8 mouse cellular contexts compared by ENCODE assay signal in the genomic region with DNA sequence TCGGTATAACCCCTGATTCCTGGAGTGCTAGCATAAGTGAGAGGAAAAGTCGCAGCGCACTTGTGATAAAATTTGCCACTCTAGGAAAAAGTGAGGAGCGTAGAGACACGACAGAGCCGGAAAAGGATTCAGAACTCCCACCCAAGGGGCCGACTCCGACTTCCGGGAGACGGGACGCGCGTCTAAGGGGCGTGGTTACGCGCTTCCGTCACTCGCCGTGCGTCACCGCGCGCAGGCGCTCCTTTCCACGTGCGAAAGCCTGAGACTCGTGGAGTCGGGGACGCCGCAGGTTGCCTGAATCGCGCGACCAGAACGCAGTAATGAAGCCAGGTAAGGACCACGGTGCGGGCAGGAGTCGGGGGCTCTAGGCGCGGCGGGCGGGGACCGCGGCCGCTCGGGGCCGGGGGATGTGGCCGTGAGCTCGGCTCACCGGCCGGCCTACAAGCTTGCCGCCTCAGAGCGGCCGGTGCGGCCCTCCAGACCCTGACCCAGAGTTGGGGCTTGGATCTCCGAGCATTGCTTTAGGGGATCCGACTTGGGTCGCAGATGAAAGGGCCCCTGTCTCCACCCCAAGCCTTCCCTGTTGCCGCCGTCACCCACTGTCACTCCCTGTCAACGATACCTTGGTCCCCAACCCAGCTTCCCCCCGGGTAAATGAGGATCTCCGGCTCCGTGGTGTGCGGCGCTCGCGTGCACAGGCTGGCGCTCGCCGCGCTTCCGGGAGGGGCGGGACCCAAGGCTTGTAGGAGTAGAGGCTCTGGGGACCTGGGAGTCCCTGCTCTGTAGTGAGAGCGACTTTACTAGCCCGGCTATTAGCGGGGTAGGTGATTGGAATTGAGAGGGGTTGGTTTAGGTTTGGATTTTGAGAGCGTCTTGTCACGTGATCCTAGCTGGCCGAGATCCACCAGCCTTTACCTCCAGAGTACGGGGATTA. TPM values are rescaled to one million over a fixed set of nuclear protein-coding genes. Genes with fewer than 3 reads are reported as not detected.
DNase-seq lines count a peak whose midpoint lies in the region; ATAC-seq and TF ChIP-seq lines count a peak whose summit lies in the region.

A gene (plus strand): TSS at position 222 of the 934 bp plus-strand sequence.

- no peak for TF ChIP-seq CTCF in liver, embryonic 14.5 days (IDR thresholded peaks at IDR 0.05; ENCODE audit: low read depth)
- no peak for TF ChIP-seq CTCF in stomach, postnatal 0 days (IDR thresholded peaks at IDR 0.05; ENCODE audit: low read depth)

- H3K9ac ChIP-seq in heart, embryonic 15.5 days = peak within 1 kb of the TSS; percentile 86
- H3K9ac ChIP-seq in liver, embryonic 14.5 days (replicated peaks) = peak within 1 kb of the TSS; percentile 86
- H3K9ac ChIP-seq in neural tube, embryonic 11.5 days (ENCODE audit: low read length) = peak within 1 kb of the TSS; percentile 63
- peak within 1 kb of the TSS; percentile 80 for H3K9ac ChIP-seq in stomach, postnatal 0 days (ENCODE audit: low read length)

- peaks cover 4% of the 10 kb centered on the region; the same call in 1 of the 2 replicates for H3K9me3 ChIP-seq in forebrain, embryonic 10.5 days
- no peaks in the 10 kb centered on the region for H3K9me3 ChIP-seq in heart, embryonic 15.5 days (replicated peaks)
- H3K9me3 ChIP-seq in liver, embryonic 14.5 days (ENCODE audit: control insufficient read depth, low read length) = no peaks in the 10 kb centered on the region; the same call in 1 of the 2 replicates
- H3K9me3 ChIP-seq in neural tube, embryonic 11.5 days (ENCODE audit: control insufficient read depth, low read length) = peaks cover 5% of the 10 kb centered on the region; the same call in 1 of the 2 replicates
- H3K9me3 ChIP-seq in stomach, postnatal 0 days (ENCODE audit: control insufficient read depth, low read length) = no peaks in the 10 kb centered on the region

- no peaks in the 10 kb centered on the region for H3K27me3 ChIP-seq in forebrain, embryonic 10.5 days (ENCODE audit: poor library complexity, severe bottlenecking)
- H3K27me3 ChIP-seq in heart, embryonic 15.5 days = no peaks in the 10 kb centered on the region
- no peaks in the 10 kb centered on the region for H3K27me3 ChIP-seq in liver, embryonic 14.5 days (ENCODE audit: control insufficient read depth, insufficient read depth, low read length)
- no peaks in the 10 kb centered on the region for H3K27me3 ChIP-seq in neural tube, embryonic 11.5 days (ENCODE audit: control insufficient read depth, insufficient read depth, low read length)
- H3K27me3 ChIP-seq in stomach, postnatal 0 days (ENCODE audit: control insufficient read depth, insufficient read depth, low read length) = no peaks in the 10 kb centered on the region

- peak; percentile 85 for ATAC-seq in CD4-positive, CD25-positive, alpha-beta regulatory T cell, adult 4 months
- ATAC-seq in heart, embryonic 15.5 days (replicated peaks; ENCODE audit: insufficient number of reproducible peaks, insufficient read depth, low FRiP score, low read depth) = peak; percentile 92
- ATAC-seq in liver, embryonic 14.5 days (ENCODE audit: insufficient read depth) = peak; percentile 85
- peak; percentile 92 for ATAC-seq in neural tube, embryonic 11.5 days (ENCODE audit: insufficient read depth, low FRiP score, low TSS enrichment)
- ATAC-seq in stomach, postnatal 0 days (ENCODE audit: low FRiP score, low TSS enrichment) = peak; percentile 94

- no peak for TF ChIP-seq EP300 in liver, embryonic 14.5 days (IDR thresholded peaks at IDR 0.05; ENCODE audit: low read depth)
- TF ChIP-seq EP300 in stomach, postnatal 0 days (optimal IDR thresholded peaks at IDR 0.05) = no peak

- H3K27ac ChIP-seq in forebrain, embryonic 10.5 days = peak within 1 kb of the TSS; percentile 90
- H3K27ac ChIP-seq in heart, embryonic 15.5 days = peak within 1 kb of the TSS; percentile 92
- H3K27ac ChIP-seq in liver, embryonic 14.5 days = peak within 1 kb of the TSS; percentile 88
- peak within 1 kb of the TSS; percentile 36; the same call in 1 of the 2 replicates for H3K27ac ChIP-seq in neural tube, embryonic 11.5 days (ENCODE audit: low read depth, low read length)
- peak within 1 kb of the TSS; percentile 91 for H3K27ac ChIP-seq in stomach, postnatal 0 days (replicated peaks)

- peaks cover 7% of the 10 kb centered on the region for H3K36me3 ChIP-seq in forebrain, embryonic 10.5 days (replicated peaks)
- H3K36me3 ChIP-seq in heart, embryonic 15.5 days = no peaks in the 10 kb centered on the region
- no peaks in the 10 kb centered on the region for H3K36me3 ChIP-seq in liver, embryonic 14.5 days (replicated peaks; ENCODE audit: control insufficient read depth, insufficient read depth, low read depth)
- H3K36me3 ChIP-seq in neural tube, embryonic 11.5 days (ENCODE audit: control insufficient read depth, insufficient read depth, low read length) = no peaks in the 10 kb centered on the region
- H3K36me3 ChIP-seq in stomach, postnatal 0 days (ENCODE audit: control insufficient read depth, insufficient read depth, low read length) = no peaks in the 10 kb centered on the region

- H3K4me2 ChIP-seq in heart, embryonic 15.5 days = peak within 1 kb of the TSS; percentile 94
- peak within 1 kb of the TSS; percentile 99 for H3K4me2 ChIP-seq in liver, embryonic 14.5 days (ENCODE audit: low read depth)
- H3K4me2 ChIP-seq in neural tube, embryonic 11.5 days (ENCODE audit: low read depth) = peak within 1 kb of the TSS; percentile 76
- peak within 1 kb of the TSS; percentile 84 for H3K4me2 ChIP-seq in stomach, postnatal 0 days (replicated peaks; ENCODE audit: low read depth)

- H3K4me3 ChIP-seq in forebrain, embryonic 10.5 days = peak within 1 kb of the TSS; percentile 92
- peak within 1 kb of the TSS; percentile 91 for H3K4me3 ChIP-seq in heart, embryonic 15.5 days
- peak within 1 kb of the TSS; percentile 77 to 80 for H3K4me3 ChIP-seq in liver, embryonic 14.5 days (ENCODE audit: insufficient read depth in 1 of 2, low read depth in 2 of 2, low read length in 2 of 2)
- peak within 1 kb of the TSS; percentile 70 for H3K4me3 ChIP-seq in neural tube, embryonic 11.5 days (ENCODE audit: low read depth, low read length)
- H3K4me3 ChIP-seq in stomach, postnatal 0 days (ENCODE audit: low read depth, low read length) = peak within 1 kb of the TSS; percentile 80

- H3K4me1 ChIP-seq in forebrain, embryonic 10.5 days = peaks cover 34% of the 10 kb centered on the region
- H3K4me1 ChIP-seq in heart, embryonic 15.5 days (replicated peaks) = peaks cover 25% of the 10 kb centered on the region
- H3K4me1 ChIP-seq in liver, embryonic 14.5 days (replicated peaks; ENCODE audit: control insufficient read depth in 2 of 2, insufficient read depth in 2 of 2, low read length in 1 of 2) = peaks cover 10 to 20% of the 10 kb centered on the region in 2 experiments
- H3K4me1 ChIP-seq in neural tube, embryonic 11.5 days (ENCODE audit: control insufficient read depth, insufficient read depth, low read length) = peaks cover 9% of the 10 kb centered on the region
- H3K4me1 ChIP-seq in stomach, postnatal 0 days (replicated peaks; ENCODE audit: control insufficient read depth, insufficient read depth) = 0 out of 2 replicates have a peak, but pooled peaks cover 2% of the 10 kb centered on the region

- WGBS in forebrain, embryonic 10.5 days = under 1% methylated on average over 80 of the region's 80 CpGs
- WGBS in heart, embryonic 15.5 days = under 1% methylated on average over 78 of the region's 80 CpGs
- WGBS in liver, embryonic 14.5 days (ENCODE audit: insufficient replicate concordance) = under 1% methylated on average over 77 of the region's 80 CpGs
- WGBS in neural tube, embryonic 11.5 days = under 1% methylated on average over 80 of the region's 80 CpGs
- under 1% methylated on average over 79 of the region's 80 CpGs for WGBS in stomach, postnatal 0 days

- peak; percentile 82 for DNase-seq in c-Kit-negative CD71-positive TER-119-positive erythroid progenitor cells, embryonic 14.5 days (ENCODE audit: low read depth, low spot score)
- DNase-seq in forebrain, embryonic 10.5 days (ENCODE audit: extremely low spot score, low spot score) = peak; percentile 90
- DNase-seq in kidney, postnatal 25 days = peak; percentile 90 to 95
- peak; percentile 83 to 86 (median 86) for DNase-seq in liver, embryonic 14.5 days (ENCODE audit: low read depth in 3 of 3, low spot score in 3 of 3)
- DNase-seq in neural tube, embryonic 11.5 days (ENCODE audit: low spot score) = peak; percentile 96
- DNase-seq in stomach, postnatal 0 days (ENCODE audit: low spot score) = peak; percentile 94

RNA-seq across cellular contexts. Expression of the gene that starts here (rescaled TPM):
- 10 to 100 TPM; 53.5 to 57.0 TPM for polyA plus RNA-seq in CD4-positive, CD25-positive, alpha-beta regulatory T cell, adult 4 months (2017; shearing (Covaris generic))
- 178 and 180 TPM in 2 replicates for polyA plus RNA-seq in forebrain, embryonic 10.5 days (2016; fragmentation: Nextera tagmentation; extraction: Ambion mirVana)
- polyA plus RNA-seq in heart, embryonic 15.5 days (2015; fragmentation: Nextera tagmentation; extraction: Ambion mirVana) = 67.5 and 76.4 TPM in 2 replicates
- polyA plus RNA-seq in liver, embryonic 14.5 days (2012; rRNA removed) = 135 and 219 TPM in 2 replicates
- polyA plus RNA-seq in liver, embryonic 14.5 days (2014; fragmentation: Nextera tagmentation; extraction: Ambion mirVana) = 24.4 and 29.7 TPM in 2 replicates
- 38.1 and 38.6 TPM in 2 replicates for polyA plus RNA-seq in neural tube, embryonic 11.5 days (2014; fragmentation: Nextera tagmentation; extraction: Ambion mirVana)
- 57.1 and 61.6 TPM in 2 replicates for polyA plus RNA-seq in stomach, postnatal 0 days (2015; fragmentation: Nextera tagmentation; extraction: Ambion mirVana)

Comparison
In these comparisons a context has a peak if more than half of its experiments do, and no peak if none do; other contexts are left out.
1. Peak in every context shown above with its lines: DNase-seq, ATAC-seq, H3K4me3 ChIP-seq and H3K27ac ChIP-seq.
2. H3K27ac ChIP-seq: peak in every context shown above with its lines; median percentile 92 in heart, embryonic 15.5 days; 91 in stomach, postnatal 0 days; 90 in forebrain, embryonic 10.5 days; 88 in liver, embryonic 14.5 days; 36 in neural tube, embryonic 11.5 days.